Mouse (Mus musculus) neutrophil, adult 5-6 weeks (primary cell): ENCODE measurements around the gene Fkbp4. TPM values are rescaled to one million over a fixed set of nuclear protein-coding genes. Genes with fewer than 3 reads are reported as not detected.
"Not testable (repeated sequence)": the region's sequence is repeated elsewhere in the genome, so short reads cannot be mapped to it uniquely, and the experiment has no call there.

Experiments used
- ATAC-seq: fragments of 151-379, 151-347 bp; 2 replicates; pipeline ENCODE4 v1.8.0; 2017; ENCODE audit warnings: mild to moderate bottlenecking, moderate TSS enrichment; ENCODE audit not compliant: insufficient number of reproducible peaks, poor library complexity, low FRiP score, severe bottlenecking; ENCODE audit errors: extremely low read depth
- total RNA-seq: library from RNA; stranded (forward); fragments of 200-1000 nt; gene quantifications from 2 replicates; pipeline ENCODE4 v1.2.3, GENCODE M21; 2017

Gene Fkbp4
- total RNA-seq, 1 experiment from 2014 or later = 83.2 TPM

DNA sequence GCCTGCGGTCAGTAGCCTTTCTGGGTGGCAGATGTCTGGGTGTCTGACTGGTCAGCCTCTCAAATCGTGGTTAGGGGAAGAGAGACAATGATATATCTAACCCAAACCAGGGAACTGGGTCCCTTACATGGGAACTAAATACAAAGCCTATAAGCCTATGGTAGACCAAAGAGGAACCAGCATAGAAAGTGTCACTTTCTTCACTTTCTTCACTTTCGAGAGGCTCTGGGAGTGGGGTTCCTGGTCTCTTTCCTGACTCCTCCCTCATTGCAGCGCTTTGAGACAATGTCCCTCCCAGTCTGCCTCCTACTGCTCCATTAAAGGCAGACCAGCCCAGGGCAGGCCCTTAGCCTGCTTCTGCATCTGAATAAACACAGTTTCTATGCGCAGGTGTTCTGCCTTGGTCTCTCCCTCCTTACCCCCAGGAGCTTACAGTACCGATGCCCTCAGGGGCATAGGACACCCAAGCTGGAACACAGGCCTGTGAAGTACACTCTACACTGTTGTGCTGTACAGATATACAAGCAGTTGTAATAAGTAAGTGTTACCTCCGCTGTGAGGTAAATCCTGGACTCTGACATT, 29.8 kb downstream of the Fkbp4 start:
- ATAC-seq = no peak

DNA sequence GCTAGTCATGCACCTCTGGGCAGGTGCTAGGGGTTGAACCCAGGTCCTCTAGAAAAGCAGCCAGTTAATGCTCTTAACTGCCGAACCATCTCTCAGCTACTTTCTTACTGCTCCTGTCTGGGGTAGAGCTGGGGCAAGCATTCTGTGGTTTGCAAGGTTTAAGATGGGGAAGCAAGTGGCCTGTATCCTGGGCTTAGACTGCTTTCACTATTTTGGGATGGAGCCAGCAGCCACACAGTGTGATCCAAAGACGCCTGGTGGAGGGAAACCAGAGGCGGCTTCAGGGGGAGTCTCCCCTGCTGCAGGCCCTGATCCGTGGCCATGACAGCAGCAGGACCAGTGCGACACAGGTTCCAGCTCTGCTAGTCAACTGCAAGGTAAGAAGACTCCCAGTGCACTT, 33.8 kb downstream of the Fkbp4 start:
- no peak for ATAC-seq

DNA sequence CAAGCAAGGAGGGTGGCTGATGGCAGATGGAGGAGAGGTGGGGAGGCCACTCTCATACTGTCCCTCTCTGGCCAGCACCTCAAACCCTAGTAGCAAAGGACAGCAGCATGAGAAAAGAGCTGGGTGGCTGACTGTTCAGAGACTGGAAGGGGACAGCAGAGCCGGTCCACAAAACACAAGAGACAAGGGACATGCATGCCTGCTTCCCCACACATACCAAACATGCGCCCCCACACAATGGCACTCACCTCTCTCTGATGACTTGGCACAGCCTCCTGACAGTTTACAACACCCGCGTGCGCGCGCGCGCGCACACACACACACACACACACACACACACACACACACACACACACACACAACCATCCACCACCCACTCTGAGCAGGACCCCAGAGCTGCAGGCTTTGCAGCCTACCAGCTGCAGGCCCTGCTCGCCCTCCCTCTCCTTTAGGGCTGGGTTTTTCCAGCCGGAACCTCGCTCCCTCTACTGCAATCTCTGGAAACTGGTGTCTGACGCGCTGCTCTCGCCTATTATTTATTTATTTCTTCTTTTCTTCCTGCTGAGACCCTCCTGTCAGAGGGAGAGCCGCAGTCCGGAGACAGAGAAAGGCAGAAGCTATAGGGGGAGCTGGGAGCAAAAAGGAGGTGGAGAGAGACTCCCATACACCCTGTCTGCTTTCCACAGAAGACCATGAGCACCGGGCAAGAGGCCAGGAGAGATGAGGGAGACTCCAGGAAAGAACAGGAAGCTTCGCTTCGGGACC, 38.9 kb downstream of the Fkbp4 start:
- no peak for ATAC-seq

DNA sequence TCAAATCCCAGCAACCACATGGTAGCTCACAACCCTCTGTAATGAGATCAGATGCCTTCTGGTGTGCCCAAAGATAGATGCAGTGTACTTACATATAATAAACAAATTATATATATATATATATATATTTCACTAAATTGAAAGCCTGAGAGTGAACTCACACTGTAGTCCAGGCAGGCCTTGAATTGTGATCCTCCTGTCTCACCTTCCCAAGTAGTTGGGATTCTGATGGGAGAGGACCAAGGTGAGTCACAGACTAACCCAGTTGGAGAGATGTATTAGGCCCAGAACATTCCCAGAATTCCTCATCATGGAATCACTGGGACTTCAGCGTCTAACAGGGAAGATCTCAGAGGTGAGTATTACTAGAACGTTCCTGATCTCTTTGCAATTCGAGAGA, 39.5 kb downstream of the Fkbp4 start, which contains the start of gene Nrip2:
Nrip2 (plus strand) TSS at position 301 of the 400 bp plus-strand sequence.
- ATAC-seq = no peak

DNA sequence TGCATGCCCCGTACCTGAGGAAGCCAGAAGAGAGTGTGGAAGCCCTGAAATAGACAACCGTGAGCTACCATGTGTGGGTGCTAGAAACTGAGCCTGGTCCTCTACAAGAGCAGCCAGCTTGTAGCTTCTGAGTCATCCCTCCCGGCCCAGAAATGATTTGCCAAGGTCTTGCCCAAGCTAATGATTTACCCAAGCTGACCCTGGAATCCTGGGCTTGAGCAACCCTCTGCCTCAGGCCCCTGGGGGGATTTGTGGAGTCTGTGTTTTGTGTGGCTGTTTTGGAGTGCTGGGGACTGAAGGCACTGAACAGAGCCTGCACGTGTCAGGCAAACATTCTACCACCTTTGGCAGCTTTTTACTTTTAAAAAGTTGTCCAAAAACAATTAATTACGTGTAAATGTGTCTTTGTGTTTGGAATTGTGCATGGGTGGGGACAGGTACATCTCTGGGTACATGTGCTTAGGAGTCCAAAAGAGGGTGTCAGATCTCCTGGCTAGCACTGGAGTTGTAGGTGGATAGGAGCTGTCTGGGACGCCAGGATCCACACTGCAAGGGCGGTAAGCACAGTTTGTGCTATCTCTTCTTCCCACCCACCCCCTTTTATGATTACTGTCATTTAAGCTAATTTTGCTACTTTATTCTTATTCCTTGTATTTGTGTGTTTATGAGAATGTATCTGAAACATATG, 40.8 kb downstream of the Fkbp4 start:
- ATAC-seq = no peak

DNA sequence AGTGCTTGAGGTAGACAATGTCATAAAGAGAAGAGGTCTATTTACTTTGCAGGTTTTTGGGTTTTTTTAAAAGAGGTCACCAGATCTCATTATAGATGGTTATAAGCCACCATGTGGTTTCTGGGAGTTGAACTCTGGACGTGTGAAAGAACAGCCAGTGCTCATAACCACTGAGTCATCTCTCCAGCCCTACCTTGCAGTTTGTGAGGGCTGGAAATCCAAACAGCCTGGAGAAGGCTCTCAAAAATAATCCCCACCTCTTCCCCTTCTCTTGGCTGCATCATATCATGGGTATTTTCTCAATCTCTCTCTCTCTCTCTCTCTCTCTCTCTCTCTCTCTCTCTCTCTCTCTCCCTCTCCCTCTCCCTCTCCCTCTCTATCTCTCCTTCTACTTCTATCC, 47.8 kb downstream of the Fkbp4 start:
- ATAC-seq = no peak

DNA sequence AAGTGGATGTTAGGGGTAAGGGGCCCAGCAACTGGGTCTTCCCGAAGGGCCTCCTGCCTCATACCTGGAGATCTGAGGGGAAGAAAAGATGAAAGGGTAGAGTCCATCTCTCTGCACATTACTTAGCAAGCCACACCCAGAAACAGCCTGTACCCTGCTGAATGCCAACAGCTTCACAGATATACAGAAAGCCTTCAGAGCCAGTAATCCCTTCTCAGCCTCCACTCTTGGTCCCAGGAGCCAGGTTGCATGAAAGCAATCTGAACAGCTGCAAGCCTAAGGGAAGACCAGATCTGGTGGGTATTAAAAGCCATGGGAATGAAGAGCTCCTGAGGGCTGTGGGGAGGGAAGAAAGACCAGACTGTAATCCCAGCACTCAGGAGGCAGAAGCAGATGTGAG, 49.3 kb downstream of the Fkbp4 start:
- ATAC-seq = no peak

DNA sequence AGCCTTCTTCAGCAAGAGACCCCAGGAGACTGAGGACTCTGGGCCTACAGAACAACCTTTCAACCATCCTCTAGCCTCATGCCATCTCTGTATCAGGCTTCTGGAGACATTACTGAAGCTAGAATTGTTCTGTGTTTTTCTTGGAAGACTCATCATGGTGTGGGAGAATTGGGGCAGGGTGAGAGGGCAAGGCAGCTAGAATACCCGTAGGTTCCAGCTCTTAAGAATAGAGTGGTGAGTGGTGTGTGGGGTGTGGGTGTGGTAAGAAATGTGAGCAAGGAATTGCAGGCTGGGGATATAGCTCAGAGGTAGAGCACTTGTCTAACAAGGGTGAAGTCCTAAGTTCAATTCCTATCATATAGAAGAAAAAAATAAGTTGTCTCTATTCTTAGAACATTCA, 53.5 kb downstream of the Fkbp4 start:
- no peak for ATAC-seq

DNA sequence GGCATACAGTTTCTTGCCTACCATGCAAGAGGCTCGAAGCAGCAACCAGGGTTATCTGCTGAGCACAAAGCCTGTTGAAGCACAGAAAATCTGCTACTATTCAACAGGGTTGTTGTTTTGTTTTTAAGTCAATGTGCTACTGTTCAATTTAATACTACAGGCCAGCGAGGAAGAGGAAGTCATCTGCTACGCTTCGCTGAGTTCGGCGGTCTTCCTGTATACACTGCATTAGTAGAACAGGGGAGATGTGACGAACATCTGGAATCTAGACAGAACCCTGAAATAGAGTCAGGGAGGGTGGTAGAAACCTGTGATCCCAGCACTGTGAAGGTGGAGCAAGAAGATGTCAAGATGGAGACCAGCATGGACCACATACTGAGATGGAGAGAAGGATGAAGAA, 54.7 kb downstream of the Fkbp4 start:
- ATAC-seq = peak; percentile 87

DNA sequence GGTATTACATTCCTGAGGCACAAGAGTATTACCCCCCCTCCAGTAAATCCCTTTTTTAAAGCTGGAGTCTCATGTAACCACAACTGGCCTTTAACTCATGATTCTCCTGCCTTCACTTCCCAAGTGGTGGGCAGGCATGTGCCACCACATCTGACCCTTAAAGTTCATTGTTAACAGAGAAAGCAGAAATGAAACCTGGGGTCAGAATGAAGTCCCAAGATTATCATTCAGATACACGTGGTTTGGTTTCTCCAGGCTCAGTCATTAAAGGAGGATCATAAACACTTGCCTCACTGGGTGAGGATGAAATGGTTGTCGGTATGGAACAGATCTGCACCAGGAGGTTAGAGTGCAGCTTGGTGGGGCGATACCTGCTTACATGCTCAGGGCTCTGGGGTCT, 57.2 kb downstream of the Fkbp4 start:
- ATAC-seq = no peak

DNA sequence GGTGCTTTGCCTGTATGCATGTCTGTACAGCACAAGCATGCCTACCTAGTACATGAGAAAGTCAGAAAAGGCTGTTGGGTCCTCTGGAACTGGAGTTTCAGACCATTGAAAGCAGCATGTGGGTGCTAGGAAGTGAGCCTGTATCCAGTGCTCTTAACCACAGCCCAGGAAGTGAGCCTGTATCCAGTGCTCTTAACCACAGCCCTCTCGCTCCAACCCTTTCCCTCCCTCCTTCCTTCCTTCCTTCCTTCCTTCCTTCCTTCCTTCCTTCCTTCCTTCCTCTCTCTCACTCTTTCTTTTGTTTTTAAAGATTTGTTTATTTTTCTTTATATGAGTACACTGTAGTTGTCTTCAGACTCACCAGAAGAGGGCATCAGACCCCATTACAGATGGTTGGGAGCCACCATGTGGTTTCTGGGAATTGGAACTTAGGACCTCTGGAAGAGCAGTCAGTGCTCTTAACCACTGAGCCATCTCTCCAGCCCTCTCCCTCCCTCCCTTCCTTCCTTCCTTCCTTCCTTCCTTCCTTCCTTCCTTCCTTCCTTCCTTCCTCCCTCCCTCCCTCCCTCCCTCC, 57.8 kb downstream of the Fkbp4 start:
- not testable (repeated sequence) for ATAC-seq

Other genes starting within 250 kb of the Fkbp4 start
- gene Tead4, start 137.9 kb downstream of the Fkbp4 start, total RNA-seq = not detected in 2 replicates
- 1.8 and 2.9 TPM in 2 replicates for gene Tulp3, start 82.8 kb downstream of the Fkbp4 start, total RNA-seq
- gene Rhno1, start 75.8 kb downstream of the Fkbp4 start, total RNA-seq = 40.5 and 48.7 TPM in 2 replicates
- 2.2 and 7.8 TPM in 2 replicates for gene Foxm1, start 75.7 kb downstream of the Fkbp4 start, total RNA-seq
- not detected in 2 replicates for gene Tex52, start 63.2 kb downstream of the Fkbp4 start, total RNA-seq
- not detected in 2 replicates for gene Gm44596, start 63.2 kb downstream of the Fkbp4 start, total RNA-seq
- 0.12 TPM in 1 of 2 replicates, not detected in the other for gene Nrip2, start 39.4 kb downstream of the Fkbp4 start, total RNA-seq
- 35.7 and 37.1 TPM in 2 replicates for gene Itfg2, start 13.7 kb downstream of the Fkbp4 start, total RNA-seq
- gene Pzp, start 88.0 kb upstream of the Fkbp4 start, total RNA-seq = 0.47 TPM in 1 of 2 replicates, not detected in the other
- not detected in 2 replicates for gene A2ml1, start 142.9 kb upstream of the Fkbp4 start, total RNA-seq
- 0.74 TPM in 1 of 2 replicates, not detected in the other for gene Klrb1a, start 184.9 kb upstream of the Fkbp4 start, total RNA-seq
- gene Clec2h, start 223.7 kb upstream of the Fkbp4 start, total RNA-seq = not detected in 2 replicates